Mouse (Mus musculus) cerebellum, adult 2 months (tissue): ENCODE results near the gene Myo1f. TPM values are rescaled to one million over a fixed set of nuclear protein-coding genes. Genes with fewer than 3 reads are reported as not detected.
"Not testable (repeated sequence)": the region's sequence is repeated elsewhere in the genome, so short reads cannot be mapped to it uniquely, and the experiment has no call there.

ENCODE experiments used
- DNase-seq, 2 experiments: peaks; one replicate each; pipeline ENCODE4 v3.0.0; 2021
- H3K27ac ChIP-seq: fragments of 200-500 bp; 2 replicates; pipeline ENCODE4 v1.5.1; 2012; ENCODE audit warnings: low read length, control low read depth, inconsistent platforms; ENCODE audit not compliant: insufficient read depth
- H3K27me3 ChIP-seq: fragments of 200-500 bp; 2 replicates; pipeline ENCODE4 v1.6.1; 2012; ENCODE audit warnings: inconsistent platforms, mild to moderate bottlenecking, low read length, moderate library complexity; ENCODE audit not compliant: control insufficient read depth, insufficient read depth
- H3K4me1 ChIP-seq: fragments of 200-500 bp; 2 replicates; pipeline ENCODE4 v1.6.1; 2011; ENCODE audit warnings: low read length; ENCODE audit not compliant: control insufficient read depth, insufficient read depth
- H3K4me3 ChIP-seq: fragments of 200-500 bp; replicated peaks from 2 replicates; pipeline ENCODE3; 2011; ENCODE audit warnings: mild to moderate bottlenecking, low read depth, low read length, control low read depth; ENCODE audit not compliant: insufficient read depth
- CTCF ChIP-seq: fragments of 200-500 bp; IDR thresholded peaks from 2 replicates; pipeline ENCODE4 v1.5.1; 2011; ENCODE audit warnings: low read depth, mild to moderate bottlenecking, control low read depth, low read length, moderate library complexity, borderline replicate concordance; ENCODE audit not compliant: insufficient read depth
- POLR2A ChIP-seq: fragments of 200-500 bp; IDR thresholded peaks from 2 replicates; pipeline ENCODE4 v1.6.1; 2011; ENCODE audit warnings: low read length, control low read depth, borderline replicate concordance; ENCODE audit not compliant: insufficient read depth
- WGBS: fragments of 180-500 bp; shearing (Covaris S2); methylation state at CpG from one replicate; pipeline ENCODE4 v1.1.7; 2018; 5-methylcytosine and 5-hydroxymethylcytosine counted together
- polyA plus RNA-seq: library from polyadenylated mRNA; depleted of rRNA; stranded (reverse); fragments of >200 nt; gene quantifications from 2 replicates; pipeline ENCODE4 v1.2.3, GENCODE M21; 2012

Gene Myo1f
- polyA plus RNA-seq, 1 experiment: 1.0 TPM

DNA sequence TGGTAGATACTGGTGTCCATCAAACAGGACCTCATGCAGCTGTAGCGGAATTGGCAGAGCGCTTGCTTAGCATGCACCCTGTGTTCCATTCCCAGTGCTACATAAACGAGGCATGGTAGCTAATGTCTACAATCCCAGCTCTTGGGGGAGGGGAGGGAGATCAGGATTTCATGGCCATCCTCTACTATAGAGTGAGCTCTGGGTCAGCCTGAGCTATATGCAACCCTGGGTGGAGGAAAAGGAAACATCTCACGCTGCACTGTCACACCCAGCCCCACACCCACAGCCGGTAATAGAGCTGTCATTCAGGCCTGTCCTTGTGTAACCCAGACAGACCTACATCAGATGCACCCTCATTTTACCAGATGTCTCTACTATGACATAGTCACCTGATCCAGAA is 43.0 kb downstream of the Myo1f start:
- no peak for TF ChIP-seq CTCF
- no peak for TF ChIP-seq POLR2A
- H3K4me1 ChIP-seq: no peaks in the 10 kb centered on the region
- no peaks in the 10 kb centered on the region for H3K27me3 ChIP-seq
- no peak for DNase-seq
- H3K4me3 ChIP-seq: no peak overlapping the region
- H3K27ac ChIP-seq: no peak overlapping the region
- 84% methylated on average over 5 of the region's 5 CpGs for WGBS

DNA sequence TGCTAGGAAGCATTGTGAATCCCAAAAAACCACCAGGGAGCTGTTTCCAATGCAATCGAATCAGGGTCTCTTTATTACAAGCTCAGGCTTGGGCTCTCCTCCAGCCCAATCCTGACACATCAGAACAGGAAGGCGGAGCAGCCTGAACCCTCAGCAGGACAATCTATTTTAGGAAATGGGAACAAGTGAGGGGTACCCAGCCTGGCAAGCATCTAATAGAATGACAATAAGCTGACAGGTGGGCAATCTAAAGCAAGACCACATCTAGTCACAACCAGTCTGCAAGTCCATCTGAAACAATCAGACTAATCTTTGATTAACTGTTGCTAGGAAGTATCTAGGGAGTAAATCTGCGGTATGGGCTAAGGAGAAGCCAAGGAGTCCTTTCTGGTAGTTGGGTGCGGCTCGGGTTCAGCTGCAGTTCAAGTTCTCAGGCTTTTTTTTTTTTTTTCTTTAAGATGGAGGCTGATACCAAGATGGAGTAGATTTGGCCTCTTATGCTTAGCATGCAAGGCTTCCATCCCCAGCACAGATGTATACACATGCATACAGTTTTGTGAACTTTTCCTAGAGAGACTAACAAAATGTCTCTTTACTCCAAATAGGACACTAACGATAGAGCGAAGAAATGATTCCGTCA is 44.4 kb downstream of the Myo1f start:
- TF ChIP-seq POLR2A: no peak
- no peak for TF ChIP-seq CTCF
- H3K4me1 ChIP-seq: no peaks in the 10 kb centered on the region
- H3K27me3 ChIP-seq: no peaks in the 10 kb centered on the region
- no peak for DNase-seq
- H3K4me3 ChIP-seq: no peak overlapping the region
- no peak overlapping the region for H3K27ac ChIP-seq
- WGBS: 74% methylated on average over 8 of the region's 8 CpGs

DNA sequence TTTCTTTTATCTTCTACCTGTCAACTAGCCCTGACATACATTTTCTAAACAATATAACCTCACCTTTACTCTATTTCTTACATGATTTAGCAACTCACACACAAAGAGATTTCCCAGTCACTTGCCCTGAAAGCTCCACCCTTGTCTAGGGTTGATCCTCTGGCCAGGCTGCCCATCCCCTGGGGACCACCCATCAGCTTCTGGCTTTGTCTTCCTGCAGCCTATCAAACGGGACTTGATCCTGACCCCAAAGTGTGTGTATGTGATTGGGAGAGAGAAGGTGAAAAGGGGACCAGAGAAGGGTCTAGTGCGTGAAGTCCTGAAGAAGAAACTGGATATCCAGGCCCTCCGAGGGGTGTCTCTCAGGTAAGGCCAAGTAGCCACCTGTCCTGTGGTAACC is 45.3 kb downstream of the Myo1f start:
- Histone ChIP-seq H3K4me3 (no peak overlapping the region), H3K4me1 (no peaks in the 10 kb centered on the region), H3K27ac (no peak overlapping the region), H3K27me3 (no peaks in the 10 kb centered on the region)
- TF ChIP-seq CTCF: no peak
- no peak for TF ChIP-seq POLR2A
- WGBS: 81% methylated on average over 3 of the region's 3 CpGs
- no peak for DNase-seq

DNA sequence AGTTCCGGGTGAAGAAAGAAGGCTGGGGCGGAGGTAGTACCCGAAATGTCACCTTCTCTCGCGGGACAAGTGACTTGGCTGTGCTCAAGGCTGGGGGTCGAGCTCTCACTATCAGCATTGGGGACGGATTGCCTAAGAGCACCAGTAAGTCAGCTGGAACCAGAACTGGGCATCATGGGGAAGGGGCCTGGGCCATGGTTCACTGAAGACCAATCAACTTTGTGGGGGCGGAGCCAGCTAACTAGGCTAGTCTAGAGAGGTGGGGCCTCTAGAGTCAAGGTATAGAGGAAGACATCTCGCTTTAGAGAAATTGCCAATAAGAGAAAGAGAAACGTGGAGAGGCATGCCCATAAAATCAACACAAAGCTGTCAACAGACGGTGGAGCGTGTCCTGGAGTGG is 46.4 kb downstream of the Myo1f start:
- no peaks in the 10 kb centered on the region for H3K27me3 ChIP-seq
- WGBS: 86% methylated on average over 12 of the region's 12 CpGs
- TF ChIP-seq POLR2A (no peak), CTCF (no peak)

DNA sequence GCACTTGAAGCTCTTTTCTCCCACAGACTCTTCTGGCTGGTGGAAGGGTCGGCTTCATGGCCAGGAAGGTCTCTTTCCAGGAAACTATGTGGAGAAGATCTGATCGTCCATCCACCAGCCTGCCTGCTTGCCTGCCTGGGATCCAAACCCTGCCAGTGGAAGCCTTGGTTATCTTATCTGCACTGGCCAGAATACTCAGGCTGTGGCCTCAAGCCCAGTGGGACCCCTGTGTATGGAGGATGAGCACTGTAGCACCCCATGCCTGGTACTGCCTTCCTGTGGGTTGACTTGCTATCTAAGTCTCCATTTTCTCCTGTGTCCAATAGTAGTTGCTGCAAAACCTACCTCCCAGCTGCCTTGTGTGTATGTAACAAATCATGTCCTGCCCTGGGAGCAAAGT is 51.8 kb downstream of the Myo1f start:
- Histone ChIP-seq H3K27me3 (no peaks in the 10 kb centered on the region), H3K4me1 (no peaks in the 10 kb centered on the region), H3K4me3 (no peak overlapping the region), H3K27ac (no peak overlapping the region)
- no peak for DNase-seq
- TF ChIP-seq POLR2A (no peak), CTCF (no peak)
- WGBS: 95% methylated on average over 2 of the region's 2 CpGs

More for the DNA sequence above, 46.4 kb downstream of the Myo1f start:
- DNase-seq: no peak
- Histone ChIP-seq H3K4me1 (no peaks in the 10 kb centered on the region), H3K4me3 (no peak overlapping the region), H3K27ac (no peak overlapping the region)

DNA sequence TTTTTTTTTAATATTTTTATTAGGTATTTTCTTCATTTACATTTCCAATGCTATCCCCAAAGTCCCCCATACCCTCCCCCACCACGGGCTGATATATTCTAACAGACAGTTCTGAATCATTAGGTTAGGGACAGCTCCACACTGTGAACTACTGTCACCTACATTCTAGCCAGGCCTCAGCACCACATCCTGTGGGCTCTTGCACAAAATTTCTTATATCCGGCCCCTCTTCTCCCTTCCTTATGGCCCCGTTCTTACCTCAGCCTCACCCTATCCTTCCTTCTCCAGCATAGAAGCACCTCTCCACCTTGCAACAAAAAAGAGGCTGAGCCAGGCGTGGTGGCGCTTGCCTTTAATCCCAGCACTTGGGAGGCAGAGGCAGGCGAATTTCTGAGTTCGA is 55.0 kb downstream of the Myo1f start:
- WGBS: 85% methylated on average over 7 of the region's 7 CpGs
- Histone ChIP-seq H3K4me3 (no peak overlapping the region), H3K4me1 (no peaks in the 10 kb centered on the region), H3K27me3 (no peaks in the 10 kb centered on the region), H3K27ac (no peak overlapping the region)
- TF ChIP-seq POLR2A: no peak
- no peak for TF ChIP-seq CTCF
- DNase-seq: no peak

DNA sequence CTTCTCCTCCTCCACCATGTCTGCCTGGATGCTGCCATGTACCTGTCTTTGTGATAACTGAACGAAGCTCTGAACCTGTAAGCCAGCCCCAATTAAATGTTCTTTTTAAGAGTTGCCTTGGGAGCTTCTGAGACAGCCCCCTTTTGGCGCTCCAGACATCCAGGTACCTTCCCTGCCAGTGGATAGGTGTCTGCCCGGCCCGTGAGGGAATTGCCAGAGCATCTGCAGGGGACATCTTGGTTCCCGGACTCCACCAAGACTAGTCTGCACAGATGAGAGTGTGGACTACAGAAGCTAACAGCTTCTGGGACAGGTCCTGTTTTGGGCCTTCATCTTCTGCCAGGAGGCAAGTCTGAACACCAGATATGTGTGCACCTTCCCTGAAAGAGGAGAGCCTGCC is 58.2 kb downstream of the Myo1f start:
- not testable (repeated sequence) for H3K27ac ChIP-seq, DNase-seq, H3K4me1 ChIP-seq, H3K27me3 ChIP-seq, H3K4me3 ChIP-seq
- WGBS: 84% methylated on average over 5 of the region's 5 CpGs

DNA sequence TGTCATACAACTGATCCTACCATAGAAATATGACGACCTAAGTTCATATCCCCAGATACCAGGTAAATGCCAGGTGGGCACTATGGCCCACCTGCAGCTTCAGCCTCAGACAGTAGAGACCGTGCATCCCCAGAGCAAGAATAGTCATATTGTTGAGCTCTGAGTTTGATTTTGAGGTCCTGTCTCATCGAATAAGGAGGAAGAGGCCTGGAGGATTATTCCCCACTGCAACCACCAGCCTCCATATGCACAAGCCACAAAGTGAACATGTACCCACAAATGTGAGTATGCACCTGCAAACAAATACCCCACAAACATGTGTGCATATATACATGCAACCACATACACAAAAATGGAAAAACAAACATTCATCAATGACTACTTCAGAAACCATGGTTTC is 71.8 kb downstream of the Myo1f start:
- no peak overlapping the region for H3K4me3 ChIP-seq
- no peaks in the 10 kb centered on the region for H3K27me3 ChIP-seq
- no peak for DNase-seq
- H3K27ac ChIP-seq: no peak overlapping the region
- H3K4me1 ChIP-seq: peaks cover 25% of the 10 kb centered on the region
- WGBS: 93% methylated on average over 3 of the region's 3 CpGs
- TF ChIP-seq CTCF (no peak), POLR2A (no peak)
